Mouse (Mus musculus): ENCODE results near the gene Gins1. TPM values are rescaled to one million over a fixed set of nuclear protein-coding genes. Genes with fewer than 3 reads are reported as not detected.

Gene Gins1
- polyA plus RNA-seq, 1 experiment = 53.0 TPM

GRCm38 (mm10) chr2:150885814-150886213, 19.4 kb upstream of the Gins1 start:
- Histone ChIP-seq H3K36me3 (ENCODE audit: control insufficient read depth, insufficient read depth, low read length, poor library complexity, severe bottlenecking) (no peaks in the 10 kb centered on the region), H3K9me3 (replicated peaks; ENCODE audit: control insufficient read depth, insufficient read depth, low read length, poor library complexity, severe bottlenecking) (no peaks in the 10 kb centered on the region), H3K27me3 (ENCODE audit: control insufficient read depth, insufficient read depth, low read length, poor library complexity, severe bottlenecking) (no peaks in the 10 kb centered on the region), H3K27ac (ENCODE audit: insufficient read depth, low read length) (no peak overlapping the region), H3K4me1 (ENCODE audit: control insufficient read depth, insufficient read depth, low read length) (peaks cover 2% of the 10 kb centered on the region), H3K9ac (ENCODE audit: low read depth, poor library complexity, severe bottlenecking) (no peak overlapping the region), H3K4me3 (ENCODE audit: low read depth, low read length) (no peak overlapping the region)
- TF ChIP-seq EP300 (IDR thresholded peaks at IDR 0.05; ENCODE audit: insufficient read depth, low read depth, low read length) (no peak), CTCF (IDR thresholded peaks at IDR 0.05; ENCODE audit: low read depth, low read length) (no peak), POLR2A (IDR thresholded peaks at IDR 0.05; ENCODE audit: insufficient read depth, low read length) (no peak)

- TF ChIP-seq POLR2A (IDR thresholded peaks at IDR 0.05; ENCODE audit: insufficient read depth, low read length) (no peak), CTCF (IDR thresholded peaks at IDR 0.05; ENCODE audit: low read depth, low read length) (no peak), EP300 (IDR thresholded peaks at IDR 0.05; ENCODE audit: insufficient read depth, low read depth, low read length) (no peak)
- Histone ChIP-seq H3K4me1 (ENCODE audit: control insufficient read depth, insufficient read depth, low read length) (peaks cover 2% of the 10 kb centered on the region), H3K9ac (ENCODE audit: low read depth, poor library complexity, severe bottlenecking) (no peak overlapping the region), H3K27ac (ENCODE audit: insufficient read depth, low read length) (no peak overlapping the region), H3K27me3 (ENCODE audit: control insufficient read depth, insufficient read depth, low read length, poor library complexity, severe bottlenecking) (no peaks in the 10 kb centered on the region), H3K9me3 (replicated peaks; ENCODE audit: control insufficient read depth, insufficient read depth, low read length, poor library complexity, severe bottlenecking) (no peaks in the 10 kb centered on the region), H3K4me3 (ENCODE audit: low read depth, low read length) (no peak overlapping the region), H3K36me3 (ENCODE audit: control insufficient read depth, insufficient read depth, low read length, poor library complexity, severe bottlenecking) (no peaks in the 10 kb centered on the region)
Observed at GRCm38 (mm10) chr2:150886315-150886714, 18.9 kb upstream of the Gins1 start.

GRCm38 (mm10) chr2:150887370-150887769, 17.8 kb upstream of the Gins1 start:
- H3K9ac ChIP-seq (ENCODE audit: low read depth, poor library complexity, severe bottlenecking) = no peak overlapping the region
- no peak for TF ChIP-seq CTCF (IDR thresholded peaks at IDR 0.05; ENCODE audit: low read depth, low read length)
- TF ChIP-seq EP300 (IDR thresholded peaks at IDR 0.05; ENCODE audit: insufficient read depth, low read depth, low read length) = no peak
- TF ChIP-seq POLR2A (IDR thresholded peaks at IDR 0.05; ENCODE audit: insufficient read depth, low read length) = no peak
- H3K4me1 ChIP-seq (ENCODE audit: control insufficient read depth, insufficient read depth, low read length) = peaks cover 2% of the 10 kb centered on the region
- H3K4me3 ChIP-seq (ENCODE audit: low read depth, low read length) = no peak overlapping the region
- no peak overlapping the region for H3K27ac ChIP-seq (ENCODE audit: insufficient read depth, low read length)
- H3K36me3 ChIP-seq (ENCODE audit: control insufficient read depth, insufficient read depth, low read length, poor library complexity, severe bottlenecking) = no peaks in the 10 kb centered on the region
- H3K27me3 ChIP-seq (ENCODE audit: control insufficient read depth, insufficient read depth, low read length, poor library complexity, severe bottlenecking) = no peaks in the 10 kb centered on the region
- H3K9me3 ChIP-seq (replicated peaks; ENCODE audit: control insufficient read depth, insufficient read depth, low read length, poor library complexity, severe bottlenecking) = no peaks in the 10 kb centered on the region

- TF ChIP-seq POLR2A (IDR thresholded peaks at IDR 0.05; ENCODE audit: insufficient read depth, low read length) (no peak), CTCF (IDR thresholded peaks at IDR 0.05; ENCODE audit: low read depth, low read length) (no peak), EP300 (IDR thresholded peaks at IDR 0.05; ENCODE audit: insufficient read depth, low read depth, low read length) (no peak)
Observed at GRCm38 (mm10) chr2:150894617-150895267, 10.5 kb upstream of the Gins1 start.

GRCm38 (mm10) chr2:150895691-150896252, 9.4 kb upstream of the Gins1 start:
- TF ChIP-seq CTCF (IDR thresholded peaks at IDR 0.05; ENCODE audit: low read depth, low read length) = no peak
- TF ChIP-seq POLR2A (IDR thresholded peaks at IDR 0.05; ENCODE audit: insufficient read depth, low read length) = no peak
- no peak for TF ChIP-seq EP300 (IDR thresholded peaks at IDR 0.05; ENCODE audit: insufficient read depth, low read depth, low read length)

More at GRCm38 (mm10) chr2:150894617-150895267, 10.5 kb upstream of the Gins1 start:
- Histone ChIP-seq H3K9me3 (replicated peaks; ENCODE audit: control insufficient read depth, insufficient read depth, low read length, poor library complexity, severe bottlenecking) (no peaks in the 10 kb centered on the region), H3K27me3 (ENCODE audit: control insufficient read depth, insufficient read depth, low read length, poor library complexity, severe bottlenecking) (no peaks in the 10 kb centered on the region), H3K4me1 (ENCODE audit: control insufficient read depth, insufficient read depth, low read length) (no peaks in the 10 kb centered on the region), H3K9ac (ENCODE audit: low read depth, poor library complexity, severe bottlenecking) (no peak overlapping the region), H3K36me3 (ENCODE audit: control insufficient read depth, insufficient read depth, low read length, poor library complexity, severe bottlenecking) (no peaks in the 10 kb centered on the region), H3K27ac (ENCODE audit: insufficient read depth, low read length) (no peak overlapping the region), H3K4me3 (ENCODE audit: low read depth, low read length) (no peak overlapping the region)

GRCm38 (mm10) chr2:150900341-150900740, 4.9 kb upstream of the Gins1 start:
- Histone ChIP-seq H3K27me3 (ENCODE audit: control insufficient read depth, insufficient read depth, low read length, poor library complexity, severe bottlenecking) (no peaks in the 10 kb centered on the region), H3K9me3 (replicated peaks; ENCODE audit: control insufficient read depth, insufficient read depth, low read length, poor library complexity, severe bottlenecking) (no peaks in the 10 kb centered on the region), H3K9ac (ENCODE audit: low read depth, poor library complexity, severe bottlenecking) (no peak overlapping the region), H3K36me3 (ENCODE audit: control insufficient read depth, insufficient read depth, low read length, poor library complexity, severe bottlenecking) (0 out of 2 replicates have a peak, but pooled peaks cover 3% of the 10 kb centered on the region), H3K4me3 (ENCODE audit: low read depth, low read length) (no peak overlapping the region), H3K27ac (ENCODE audit: insufficient read depth, low read length) (no peak overlapping the region), H3K4me1 (ENCODE audit: control insufficient read depth, insufficient read depth, low read length) (no peaks in the 10 kb centered on the region)
- no peak for TF ChIP-seq POLR2A (IDR thresholded peaks at IDR 0.05; ENCODE audit: insufficient read depth, low read length)
- no peak for TF ChIP-seq EP300 (IDR thresholded peaks at IDR 0.05; ENCODE audit: insufficient read depth, low read depth, low read length)
- no peak for TF ChIP-seq CTCF (IDR thresholded peaks at IDR 0.05; ENCODE audit: low read depth, low read length)

More at GRCm38 (mm10) chr2:150895691-150896252, 9.4 kb upstream of the Gins1 start:
- 0 out of 2 replicates have a peak, but pooled peaks cover 3% of the 10 kb centered on the region for H3K36me3 ChIP-seq (ENCODE audit: control insufficient read depth, insufficient read depth, low read length, poor library complexity, severe bottlenecking)
- H3K27ac ChIP-seq (ENCODE audit: insufficient read depth, low read length) = no peak overlapping the region
- H3K9me3 ChIP-seq (replicated peaks; ENCODE audit: control insufficient read depth, insufficient read depth, low read length, poor library complexity, severe bottlenecking) = no peaks in the 10 kb centered on the region
- no peak overlapping the region for H3K9ac ChIP-seq (ENCODE audit: low read depth, poor library complexity, severe bottlenecking)
- H3K27me3 ChIP-seq (ENCODE audit: control insufficient read depth, insufficient read depth, low read length, poor library complexity, severe bottlenecking) = no peaks in the 10 kb centered on the region
- no peak overlapping the region for H3K4me3 ChIP-seq (ENCODE audit: low read depth, low read length)
- H3K4me1 ChIP-seq (ENCODE audit: control insufficient read depth, insufficient read depth, low read length) = no peaks in the 10 kb centered on the region
